Mouse (Mus musculus): Measurements from ENCODE around the gene Rbfox3.

DNA sequence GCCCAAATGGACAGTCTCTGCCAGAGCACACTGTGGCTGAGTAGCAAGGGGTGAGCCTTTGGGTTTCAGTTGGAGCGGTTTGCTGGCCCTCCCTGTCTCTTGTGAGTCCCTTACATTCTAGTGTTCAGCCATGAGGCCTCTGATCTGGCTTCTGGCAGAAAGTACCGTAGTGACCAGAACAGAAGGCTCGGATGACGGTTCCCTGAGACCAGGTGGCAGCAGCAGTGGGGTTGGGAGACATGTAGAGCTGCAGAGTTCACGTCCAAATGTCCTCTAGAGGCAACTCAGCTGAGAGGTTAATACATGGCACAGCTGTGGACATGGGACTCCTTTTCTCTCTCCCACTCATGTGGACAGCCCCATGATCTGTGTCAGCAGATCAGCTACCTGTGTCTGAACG is 404.3 kb downstream of the Rbfox3 start:
- no peak for TF ChIP-seq CTCF (IDR thresholded peaks at IDR 0.05; ENCODE audit: extremely low read depth, insufficient read depth, insufficient read length, insufficient replicate concordance)
- TF ChIP-seq POLR2A (IDR thresholded peaks at IDR 0.05; ENCODE audit: low read depth, low read length) = no peak
